Mouse (Mus musculus): Measurements from ENCODE around the gene Haus3.

GRCm38 (mm10) chr5:34202006-34202405 is 32.7 kb upstream of the Haus3 start:
- TF ChIP-seq CTCF (IDR thresholded peaks at IDR 0.05; ENCODE audit: low read depth, low read length): no peak
- TF ChIP-seq GATA1 (IDR thresholded peaks at IDR 0.05; ENCODE audit: borderline replicate concordance, low read length): no peak
- TF ChIP-seq TAL1 (conservative IDR thresholded peaks at IDR 0.05; ENCODE audit: low read depth, low read length): no peak
- no peak for TF ChIP-seq POLR2AphosphoS5 (IDR thresholded peaks at IDR 0.05; ENCODE audit: insufficient replicate concordance, low read depth, low read length)
